Comparison of ENCODE assay signal across 12 mouse cellular contexts in genomic region chr1:183047913-183048523, GRCm38 (mm10).
DNase-seq lines count a peak whose midpoint lies in the region; ATAC-seq and TF ChIP-seq lines count a peak whose summit lies in the region.
"Had no signal": no experiment of that assay in that cellular context is flagged by ENCODE, and none has a peak within 500 bp of the region (broad histone marks: within the 10 kb centered on the region; RNA-seq: fewer than 3 reads in every experiment).

No protein-coding gene starts in this region.

- 47% methylated on average over 5 of the region's 5 CpGs for WGBS in heart, embryonic 15.5 days
- WGBS in lung, embryonic 16.5 days = 39% methylated on average over 5 of the region's 5 CpGs
- WGBS in lung, adult 2 months = 38% methylated on average over 5 of the region's 5 CpGs
- WGBS in hindbrain, postnatal 0 days = 29% methylated on average over 5 of the region's 5 CpGs
- 51% methylated on average over 5 of the region's 5 CpGs for WGBS in midbrain, postnatal 0 days

- no peak overlapping the region for H3K4me3 ChIP-seq in heart, embryonic 15.5 days
- H3K4me3 ChIP-seq in lung, embryonic 16.5 days (ENCODE audit: low read length) = no peak overlapping the region
- no peak overlapping the region for H3K4me3 ChIP-seq in lung, adult 2 months (replicated peaks; ENCODE audit: extremely low read depth, low read depth, low read length)
- H3K4me3 ChIP-seq in hindbrain, postnatal 0 days (ENCODE audit: low read length) = no peak overlapping the region
- no peak overlapping the region for H3K4me3 ChIP-seq in midbrain, postnatal 0 days (ENCODE audit: low read depth, low read length)
- H3K4me3 ChIP-seq: embryonic facial prominence, embryonic 13.5 days; layer of hippocampus, adult 2 months had no signal

- no peaks in the 10 kb centered on the region for H3K27me3 ChIP-seq in heart, embryonic 15.5 days
- peaks cover 14% of the 10 kb centered on the region; the same call in 1 of the 2 replicates for H3K27me3 ChIP-seq in lung, embryonic 16.5 days (ENCODE audit: control insufficient read depth, insufficient read depth, low read depth, low read length)
- H3K27me3 ChIP-seq in hindbrain, postnatal 0 days (ENCODE audit: insufficient read depth, low read length) = no peaks in the 10 kb centered on the region
- H3K27me3 ChIP-seq in midbrain, postnatal 0 days (ENCODE audit: insufficient read depth, low read length) = no peaks in the 10 kb centered on the region
- H3K27me3 ChIP-seq: CH12.LX; embryonic facial prominence, embryonic 13.5 days had no signal

- TF ChIP-seq CTCF in lung, adult 2 months (IDR thresholded peaks at IDR 0.05; ENCODE audit: insufficient read depth, low read length) = no peak
- TF ChIP-seq CTCF in hindbrain, postnatal 0 days (IDR thresholded peaks at IDR 0.05; ENCODE audit: low read depth) = no peak
- no peak for TF ChIP-seq CTCF in midbrain, postnatal 0 days (IDR thresholded peaks at IDR 0.05)

- no peak overlapping the region for H3K9ac ChIP-seq in heart, embryonic 15.5 days
- no peak overlapping the region for H3K9ac ChIP-seq in lung, embryonic 16.5 days (ENCODE audit: low read length)
- H3K9ac ChIP-seq in hindbrain, postnatal 0 days (replicated peaks; ENCODE audit: low read length) = no peak overlapping the region
- no peak overlapping the region for H3K9ac ChIP-seq in midbrain, postnatal 0 days (replicated peaks; ENCODE audit: low read length, poor library complexity, severe bottlenecking)
- H3K9ac ChIP-seq: embryonic facial prominence, embryonic 13.5 days had no signal

- H3K4me2 ChIP-seq in heart, embryonic 15.5 days = no peak overlapping the region
- 0 out of 2 replicates have a peak overlapping the region, but pooled peaks have one; percentile 3 for H3K4me2 ChIP-seq in lung, embryonic 16.5 days (ENCODE audit: low read depth, low read length)
- H3K4me2 ChIP-seq in hindbrain, postnatal 0 days (ENCODE audit: low read depth, low read length) = no peak overlapping the region
- H3K4me2 ChIP-seq in midbrain, postnatal 0 days (ENCODE audit: low read depth, low read length, poor library complexity, severe bottlenecking) = no peak overlapping the region
- H3K4me2 ChIP-seq: embryonic facial prominence, embryonic 13.5 days had no signal

- H3K4me1 ChIP-seq in heart, embryonic 15.5 days (replicated peaks) = peaks cover 28% of the 10 kb centered on the region
- peaks cover 18% of the 10 kb centered on the region for H3K4me1 ChIP-seq in lung, embryonic 16.5 days (replicated peaks; ENCODE audit: control insufficient read depth, insufficient read depth, low read length)
- H3K4me1 ChIP-seq in lung, adult 2 months (ENCODE audit: control insufficient read depth, insufficient read depth, low read length) = peaks cover 7% of the 10 kb centered on the region
- peaks cover 19% of the 10 kb centered on the region for H3K4me1 ChIP-seq in hindbrain, postnatal 0 days (ENCODE audit: insufficient read depth, low read length)
- peaks cover 4% of the 10 kb centered on the region for H3K4me1 ChIP-seq in midbrain, postnatal 0 days (ENCODE audit: insufficient read depth, low read length)

- no peak for TF ChIP-seq POLR2A in lung, adult 2 months (IDR thresholded peaks at IDR 0.05; ENCODE audit: borderline replicate concordance, extremely low read depth, low read depth, low read length)

- no peak for DNase-seq in heart, adult 18-20 months
- no peak for DNase-seq in lung, adult 2 months
- peak; percentile 63 for DNase-seq in hindbrain, postnatal 0 days (ENCODE audit: low spot score)
- peak; percentile 74 for DNase-seq in midbrain, postnatal 0 days (ENCODE audit: low spot score)
- no peak for DNase-seq in testis, postnatal 14 days (ENCODE audit: low spot score)
- DNase-seq: cerebellum, adult 8-10 months; thymus, postnatal 25 days had no signal

- peak overlapping the region; percentile 39; the same call in 1 of the 2 replicates for H3K27ac ChIP-seq in heart, embryonic 15.5 days
- no peak overlapping the region for H3K27ac ChIP-seq in lung, embryonic 16.5 days (ENCODE audit: low read length)
- H3K27ac ChIP-seq in hindbrain, postnatal 0 days = no peak overlapping the region
- no peak overlapping the region for H3K27ac ChIP-seq in midbrain, postnatal 0 days (ENCODE audit: low read depth, low read length)
- H3K27ac ChIP-seq: layer of hippocampus, adult 2 months had no signal

- no peak for ATAC-seq in heart, embryonic 15.5 days (replicated peaks; ENCODE audit: insufficient number of reproducible peaks, insufficient read depth, low FRiP score, low read depth)
- peak; percentile 27 for ATAC-seq in lung, embryonic 16.5 days (ENCODE audit: low read depth)
- ATAC-seq in hindbrain, postnatal 0 days = peak; percentile 44; the same call in 1 of the 2 replicates
- ATAC-seq in midbrain, postnatal 0 days (ENCODE audit: low FRiP score) = no peak

- H3K36me3 ChIP-seq in heart, embryonic 15.5 days = no peaks in the 10 kb centered on the region
- H3K36me3 ChIP-seq in lung, embryonic 16.5 days (ENCODE audit: control insufficient read depth, insufficient read depth, low read length) = no peaks in the 10 kb centered on the region
- H3K36me3 ChIP-seq in hindbrain, postnatal 0 days (ENCODE audit: insufficient read depth, low read length) = no peaks in the 10 kb centered on the region
- H3K36me3 ChIP-seq in midbrain, postnatal 0 days (ENCODE audit: insufficient read depth, low read length) = no peaks in the 10 kb centered on the region
- H3K36me3 ChIP-seq: embryonic facial prominence, embryonic 13.5 days had no signal

- no peaks in the 10 kb centered on the region for H3K9me3 ChIP-seq in heart, embryonic 15.5 days (replicated peaks)
- H3K9me3 ChIP-seq in lung, embryonic 16.5 days (ENCODE audit: control insufficient read depth, low read length) = no peaks in the 10 kb centered on the region
- H3K9me3 ChIP-seq in hindbrain, postnatal 0 days (ENCODE audit: low read length) = no peaks in the 10 kb centered on the region
- H3K9me3 ChIP-seq in midbrain, postnatal 0 days (ENCODE audit: low read length) = no peaks in the 10 kb centered on the region
- H3K9me3 ChIP-seq: embryonic facial prominence, embryonic 13.5 days had no signal

Comparison
In these comparisons a context has a peak if more than half of its experiments do, and no peak if none do; other contexts are left out.
1. ATAC-seq: peak in lung, embryonic 16.5 days (single experiment) and hindbrain, postnatal 0 days (single experiment); none in heart, embryonic 15.5 days (single experiment) and midbrain, postnatal 0 days (single experiment).
2. DNase-seq: peak in hindbrain, postnatal 0 days (single experiment) and midbrain, postnatal 0 days (single experiment); none in heart, adult 18-20 months (0 of 2), lung, adult 2 months (single experiment) and testis, postnatal 14 days (single experiment).